Comparison of ENCODE assay signal across 10 mouse cellular contexts in the genomic region with DNA sequence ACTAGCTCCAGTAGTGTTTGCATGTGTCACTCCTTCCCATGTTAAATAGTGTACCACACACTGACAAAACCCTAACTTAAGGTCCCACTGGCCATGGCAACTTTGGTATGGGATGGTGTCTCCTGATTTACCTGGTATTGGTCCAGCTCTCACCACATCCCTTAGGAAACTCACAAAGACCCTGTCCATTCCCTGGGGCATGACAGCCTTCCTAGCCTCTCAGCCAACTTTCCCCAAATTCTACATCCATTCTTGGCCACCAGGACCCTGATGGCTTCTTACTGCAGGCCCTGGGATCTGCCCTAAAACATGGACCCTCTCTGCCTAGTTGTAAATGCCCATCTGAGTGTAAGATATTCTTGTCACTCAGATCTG. TPM values are rescaled to one million over a fixed set of nuclear protein-coding genes. Genes with fewer than 3 reads are reported as not detected.
DNase-seq lines count a peak whose midpoint lies in the region; ATAC-seq and TF ChIP-seq lines count a peak whose summit lies in the region.
"Had no signal": no experiment of that assay in that cellular context is flagged by ENCODE, and none has a peak within 500 bp of the region (broad histone marks: within the 10 kb centered on the region; RNA-seq: fewer than 3 reads in every experiment).

No protein-coding gene starts in this region.

- no peaks in the 10 kb centered on the region for H3K9me3 ChIP-seq in embryonic facial prominence, embryonic 15.5 days (replicated peaks)
- H3K9me3 ChIP-seq in liver, embryonic 12.5 days (replicated peaks): 0 out of 2 replicates have a peak, but pooled peaks cover 6% of the 10 kb centered on the region
- no peaks in the 10 kb centered on the region for H3K9me3 ChIP-seq in hindbrain, embryonic 10.5 days
- H3K9me3 ChIP-seq: forebrain, embryonic 12.5 days had no signal

- H3K27me3 ChIP-seq in embryonic facial prominence, embryonic 15.5 days: no peaks in the 10 kb centered on the region
- H3K27me3 ChIP-seq in liver, embryonic 12.5 days (replicated peaks): no peaks in the 10 kb centered on the region
- no peaks in the 10 kb centered on the region for H3K27me3 ChIP-seq in hindbrain, embryonic 10.5 days (ENCODE audit: insufficient read depth, poor library complexity, severe bottlenecking)
- H3K27me3 ChIP-seq: forebrain, embryonic 12.5 days had no signal

- no peaks in the 10 kb centered on the region for H3K36me3 ChIP-seq in embryonic facial prominence, embryonic 15.5 days
- peaks cover 61% of the 10 kb centered on the region for H3K36me3 ChIP-seq in liver, embryonic 12.5 days
- peaks cover 33% of the 10 kb centered on the region for H3K36me3 ChIP-seq in hindbrain, embryonic 10.5 days

- peaks cover 21% of the 10 kb centered on the region for H3K4me1 ChIP-seq in bone marrow macrophage, adult 2 months (ENCODE audit: control insufficient read depth, insufficient read depth, low read length)
- H3K4me1 ChIP-seq in embryonic facial prominence, embryonic 15.5 days: peaks cover 19% of the 10 kb centered on the region
- peaks cover 73% of the 10 kb centered on the region for H3K4me1 ChIP-seq in liver, embryonic 12.5 days
- H3K4me1 ChIP-seq in hindbrain, embryonic 10.5 days (replicated peaks): 0 out of 2 replicates have a peak, but pooled peaks cover 5% of the 10 kb centered on the region
- H3K4me1 ChIP-seq: forebrain, embryonic 12.5 days had no signal

- peak overlapping the region; percentile 32; the same call in 1 of the 2 replicates for H3K27ac ChIP-seq in left cerebral cortex, adult 2 months
- H3K27ac ChIP-seq in bone marrow macrophage, adult 2 months (ENCODE audit: insufficient read depth, low read depth, low read length): peak overlapping the region; percentile 86
- peak overlapping the region; percentile 58 for H3K27ac ChIP-seq in embryonic facial prominence, embryonic 15.5 days (replicated peaks)
- H3K27ac ChIP-seq in liver, embryonic 12.5 days: peak overlapping the region; percentile 96
- no peak overlapping the region for H3K27ac ChIP-seq in hindbrain, embryonic 10.5 days

- H3K9ac ChIP-seq in embryonic facial prominence, embryonic 15.5 days: no peak overlapping the region
- peak overlapping the region; percentile 48 for H3K9ac ChIP-seq in liver, embryonic 12.5 days
- H3K9ac ChIP-seq: forebrain, embryonic 12.5 days had no signal

- TF ChIP-seq CTCF in left cerebral cortex, adult 2 months (IDR thresholded peaks at IDR 0.05): no peak
- no peak for TF ChIP-seq CTCF in bone marrow macrophage, adult 2 months (IDR thresholded peaks at IDR 0.05; ENCODE audit: low read depth, low read length)

- DNase-seq in left cerebral cortex, adult 2 months (ENCODE audit: extremely low spot score in 1 of 2, low spot score in 2 of 2): no peak
- no peak for DNase-seq in left cerebral cortex, adult 18-20 months (ENCODE audit: low spot score in 2 of 2)
- no peak for DNase-seq in left cerebral cortex, postnatal 14 days (ENCODE audit: low spot score in 2 of 2)
- DNase-seq in hindbrain, embryonic 10.5 days (ENCODE audit: low spot score): no peak
- DNase-seq: adrenal gland, adult 2 months; cerebellum, adult 9-11 months had no signal

- intact Hi-C loops in left cerebral cortex, adult 2 months (cut with DNase I): no loop called here
- intact Hi-C loops in left cerebral cortex, postnatal 14 days (cut with DNase I): no loop called here

- ATAC-seq in embryonic facial prominence, embryonic 15.5 days (ENCODE audit: insufficient number of reproducible peaks, low FRiP score, low TSS enrichment, low read depth): no peak
- no peak for ATAC-seq in liver, embryonic 12.5 days

- H3K4me3 ChIP-seq in left cerebral cortex, adult 2 months: no peak overlapping the region
- no peak overlapping the region for H3K4me3 ChIP-seq in bone marrow macrophage, adult 2 months (ENCODE audit: insufficient read depth, low read length)
- no peak overlapping the region for H3K4me3 ChIP-seq in embryonic facial prominence, embryonic 15.5 days (replicated peaks)
- H3K4me3 ChIP-seq in liver, embryonic 12.5 days: peak overlapping the region; percentile 32; the same call in 1 of the 2 replicates
- no peak overlapping the region for H3K4me3 ChIP-seq in hindbrain, embryonic 10.5 days
- H3K4me3 ChIP-seq: forebrain, embryonic 12.5 days had no signal

- TF ChIP-seq POLR2A in bone marrow macrophage, adult 2 months (IDR thresholded peaks at IDR 0.05; ENCODE audit: borderline replicate concordance, low read depth, low read length): no peak

- no peak overlapping the region for H3K4me2 ChIP-seq in embryonic facial prominence, embryonic 15.5 days (replicated peaks)
- H3K4me2 ChIP-seq in liver, embryonic 12.5 days: peak overlapping the region; percentile 74
- H3K4me2 ChIP-seq: forebrain, embryonic 12.5 days had no signal

RNA-seq across cellular contexts. Expression of a gene that starts 18.2 kb away (rescaled TPM):
- 10 to 100 TPM; 14.1 to 18.6 TPM for total RNA-seq in left cerebral cortex, adult 2 months (2021)
- 10 to 100 TPM; 13.2 to 21.8 TPM for total RNA-seq in left cerebral cortex, adult 18-20 months (2021)
- 6.3 and 6.9 TPM in 2 replicates for polyA plus RNA-seq in bone marrow macrophage, adult 2 months (2012; ENCODE audit: insufficient read depth, insufficient read length, missing spikeins)
- 3.5 and 4.2 TPM in 2 replicates for polyA plus RNA-seq in embryonic facial prominence, embryonic 15.5 days (2015; fragmentation: Nextera tagmentation; extraction: Ambion mirVana)
- 17.8 and 18.2 TPM in 2 replicates for polyA plus RNA-seq in liver, embryonic 12.5 days (2016; fragmentation: Nextera tagmentation; extraction: Ambion mirVana)
- 10 to 100 TPM in 1 of 2 experiments, 1 to 10 TPM in 1; 9.7 to 10.6 TPM for total RNA-seq in left cerebral cortex, postnatal 14 days (2021)
- 3.6 and 4.8 TPM in 2 replicates for polyA plus RNA-seq in hindbrain, embryonic 10.5 days (2016; fragmentation: Nextera tagmentation; extraction: Ambion mirVana)
